Mouse (Mus musculus) lung, postnatal 25 days (tissue): Measurements from ENCODE around the gene Hmgb1.

Experiments used
- DNase-seq: peaks from one replicate; pipeline ENCODE4 v3.0.0; 2022; ENCODE audit warnings: low spot score

Hmgb1 gene

DNA sequence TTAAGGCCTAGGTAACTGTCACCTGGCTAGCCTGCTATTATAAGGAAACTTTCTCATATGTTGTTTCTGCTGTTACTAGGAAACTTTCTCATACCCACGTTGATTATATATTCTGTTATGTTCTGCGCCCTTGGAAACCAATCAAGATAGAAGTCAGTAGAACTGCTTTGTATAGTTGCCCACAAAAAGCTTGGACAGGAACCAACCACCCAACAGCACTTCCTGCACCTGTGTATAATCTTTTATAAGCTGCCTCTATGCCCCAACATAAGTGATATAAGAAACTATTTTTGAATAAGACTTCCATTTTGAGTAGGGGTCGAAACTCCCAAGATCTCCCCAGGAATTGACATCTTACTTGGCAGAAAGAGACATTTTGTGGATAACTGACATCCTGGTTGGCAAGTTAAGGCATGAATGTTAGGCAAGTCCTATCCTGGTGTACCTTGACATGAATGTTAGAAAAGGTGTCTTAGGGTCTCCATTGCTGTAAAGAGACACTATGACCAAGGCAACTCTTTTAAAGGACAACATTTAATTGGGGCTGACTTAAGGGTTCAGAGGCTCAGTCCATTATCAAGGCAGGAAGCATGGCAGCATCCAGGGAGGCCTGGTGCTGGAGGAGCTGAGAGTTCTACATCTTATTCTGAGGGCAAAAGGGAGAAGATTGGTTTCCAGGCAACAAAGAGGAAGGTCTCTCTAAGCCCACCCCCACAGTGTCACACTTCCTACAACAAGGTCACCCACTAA lies 166.4 kb downstream of the Hmgb1 start:
- DNase-seq = peak; percentile 56

DNA sequence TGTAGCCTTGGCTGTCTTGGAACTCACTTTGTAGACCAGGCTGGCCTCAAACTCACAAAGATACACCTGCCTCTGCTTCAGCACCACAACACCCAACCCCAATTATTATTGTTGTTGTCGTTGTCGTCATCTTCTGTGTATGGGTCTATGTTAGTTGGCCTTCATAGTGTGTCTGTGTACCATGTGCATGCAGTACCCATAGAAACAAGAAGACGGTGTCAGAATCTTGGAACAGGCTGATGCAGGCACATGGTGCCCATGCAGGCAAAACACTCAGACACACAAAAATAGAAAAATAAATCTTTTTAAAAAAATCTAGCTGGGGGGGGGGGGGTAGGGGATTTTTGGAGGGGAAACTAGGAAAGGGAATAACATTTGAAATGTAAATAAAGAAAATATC lies 167.1 kb downstream of the Hmgb1 start:
- DNase-seq = no peak

DNA sequence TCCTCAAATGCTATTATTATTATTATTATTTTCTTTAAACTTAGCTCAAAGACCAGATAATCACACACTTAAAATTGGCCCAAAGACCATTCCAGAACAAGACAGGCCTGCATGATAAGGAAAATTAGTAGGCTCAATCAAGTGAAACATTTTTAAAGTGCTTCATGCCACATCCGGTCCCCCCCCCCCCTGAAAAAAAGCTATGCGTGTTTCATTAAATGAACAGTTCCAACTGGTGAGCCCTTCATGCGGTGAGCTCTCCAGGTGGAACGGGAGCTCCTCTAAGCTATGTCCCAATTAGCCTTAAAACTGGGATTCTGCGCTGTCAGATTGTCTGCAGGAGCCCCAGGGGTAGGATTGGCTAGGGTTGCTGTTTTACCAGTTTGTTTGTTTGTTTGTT lies 168.0 kb downstream of the Hmgb1 start:
- DNase-seq = no peak

DNA sequence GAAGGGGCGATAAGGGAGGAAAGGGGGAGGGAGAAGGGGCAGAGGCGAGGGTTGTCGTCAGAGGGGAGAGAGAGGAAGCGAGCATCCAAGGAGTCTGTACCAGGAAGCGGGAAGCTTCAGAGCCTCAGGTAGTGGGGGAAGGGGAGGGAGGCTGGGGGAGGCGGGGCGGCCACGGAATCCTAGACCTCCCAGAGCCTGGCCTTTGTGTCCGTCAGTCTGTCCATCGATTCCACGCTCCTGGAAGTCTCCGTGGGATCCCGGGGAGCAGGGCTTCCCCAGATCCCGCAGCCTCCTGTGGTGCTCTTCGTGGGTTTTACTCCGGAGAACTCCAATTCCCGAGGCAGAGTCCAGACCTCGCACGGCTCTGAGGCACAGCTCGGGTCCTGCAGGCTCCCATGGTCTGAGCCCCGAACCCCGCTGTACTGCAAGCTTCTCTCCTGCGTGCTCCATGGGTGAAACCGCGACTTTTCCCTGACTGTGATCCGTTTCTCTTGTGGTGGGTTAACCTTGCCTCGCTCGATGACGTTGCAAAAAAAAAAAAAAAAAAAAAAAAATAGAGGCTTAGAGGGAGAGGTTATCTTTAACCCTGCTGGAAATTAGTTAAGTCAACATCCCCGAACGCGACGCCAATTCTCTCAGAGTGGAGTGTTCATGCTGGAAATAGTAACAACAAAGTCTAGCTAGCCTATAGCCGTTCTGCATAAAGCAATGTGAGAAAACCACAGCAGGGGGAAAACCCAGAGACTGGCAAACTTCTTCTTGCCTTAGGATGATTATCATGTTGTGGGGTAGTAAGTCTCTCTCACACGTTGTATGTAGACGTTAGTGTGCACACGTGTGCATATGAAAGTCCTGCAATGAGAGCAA lies 168.7 kb downstream of the Hmgb1 start:
- no peak for DNase-seq

DNA sequence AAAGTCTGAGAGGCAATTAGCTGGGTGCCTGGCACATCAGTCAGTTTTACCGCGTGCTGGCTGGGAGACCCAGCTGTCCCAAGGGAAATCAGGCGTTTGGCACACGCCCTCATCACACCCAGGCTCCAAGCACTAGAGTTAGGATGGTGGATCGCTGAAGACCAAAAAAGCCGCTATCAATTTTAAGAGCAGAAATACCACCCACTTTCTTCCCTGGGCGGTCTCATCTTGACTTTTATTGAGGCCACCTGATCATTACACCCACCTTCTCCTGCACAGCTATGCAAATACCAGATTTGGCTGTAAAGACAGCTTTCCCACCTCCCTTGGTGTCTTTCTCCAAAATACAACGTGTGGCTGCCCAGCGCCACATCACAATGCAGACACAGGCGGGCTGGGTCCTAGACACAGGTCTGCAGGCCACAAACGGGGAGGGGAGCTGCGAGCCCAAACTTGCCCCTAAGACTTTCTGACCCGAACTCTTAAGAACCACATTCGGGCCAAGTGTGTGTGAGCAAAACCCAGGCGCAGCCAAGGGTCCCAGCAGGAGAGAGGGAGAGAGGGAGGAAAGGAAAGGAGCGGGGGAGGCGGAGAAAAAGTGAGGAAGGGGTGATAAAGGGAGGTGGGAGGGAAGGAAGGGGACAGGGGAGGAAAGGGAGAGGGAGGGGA lies 169.6 kb downstream of the Hmgb1 start:
- DNase-seq = no peak

DNA sequence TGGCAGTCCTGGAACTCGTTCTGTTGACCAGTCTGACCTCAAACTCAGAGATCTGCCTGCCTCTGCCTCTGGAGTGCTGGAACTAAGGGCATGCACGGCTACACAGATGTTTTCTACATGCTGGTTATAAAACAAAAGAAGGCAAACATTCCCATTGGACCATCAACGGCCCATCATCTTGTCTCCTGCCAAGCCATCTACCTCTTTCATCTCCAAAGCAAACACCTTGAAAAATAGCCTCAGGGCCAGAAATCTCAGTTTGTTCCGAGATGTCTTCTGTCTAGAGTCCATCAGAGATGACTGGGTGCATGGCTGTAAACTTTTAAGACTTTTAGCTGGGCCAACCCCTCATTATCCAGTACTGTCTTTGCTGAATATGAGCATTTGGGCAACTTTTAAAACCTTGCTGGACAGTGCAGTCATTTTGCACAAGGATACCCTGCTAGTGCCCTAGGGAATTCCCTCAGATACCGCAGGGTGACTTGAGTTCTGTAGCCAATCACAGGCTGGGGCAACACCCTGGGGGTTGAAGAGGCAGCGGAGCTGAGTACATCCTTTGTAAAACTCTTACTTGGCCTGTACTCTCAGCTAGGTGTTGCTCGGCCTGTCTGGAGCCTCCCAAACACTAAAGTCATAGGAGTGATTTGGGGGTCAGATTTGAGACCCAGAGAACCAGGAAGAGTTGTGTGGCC lies 170.3 kb downstream of the Hmgb1 start:
- DNase-seq = no peak

DNA sequence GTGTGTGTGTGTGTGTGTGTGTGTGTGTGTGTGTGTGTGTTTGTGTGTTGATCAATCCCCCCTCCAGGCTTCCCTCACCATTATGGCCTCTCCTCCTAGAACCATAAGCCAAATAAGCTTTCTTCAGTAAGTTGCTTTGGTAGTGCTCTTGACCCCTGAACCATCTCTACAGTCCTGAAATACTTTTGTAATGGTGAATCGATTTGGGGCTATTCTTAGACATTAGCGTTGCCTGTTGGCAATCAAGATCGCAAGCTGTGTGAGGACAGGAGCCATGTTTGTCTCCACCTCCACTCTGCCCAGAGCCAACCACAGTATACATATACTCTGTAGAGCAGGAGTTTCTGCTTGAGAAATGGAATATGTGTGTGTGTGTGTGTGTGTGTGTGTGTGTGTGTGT lies 175.2 kb downstream of the Hmgb1 start:
- DNase-seq = no peak

DNA sequence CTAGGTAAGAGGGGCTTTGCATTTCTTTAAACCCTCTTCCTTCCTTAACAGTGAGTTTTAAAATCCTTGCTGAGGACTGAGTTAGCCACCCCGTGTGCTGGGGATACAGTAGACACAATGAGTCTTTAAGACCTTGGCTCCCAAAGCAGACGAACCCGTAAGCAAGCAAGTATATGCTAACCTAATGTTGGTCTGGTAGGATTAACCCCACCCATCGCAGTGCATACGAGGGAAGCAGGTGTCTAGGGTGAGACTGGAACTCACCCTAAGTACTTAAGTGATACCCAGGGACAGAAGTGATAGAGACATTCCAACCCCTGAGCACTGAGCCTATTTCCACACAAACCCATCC lies 177.0 kb downstream of the Hmgb1 start:
- DNase-seq = no peak

DNA sequence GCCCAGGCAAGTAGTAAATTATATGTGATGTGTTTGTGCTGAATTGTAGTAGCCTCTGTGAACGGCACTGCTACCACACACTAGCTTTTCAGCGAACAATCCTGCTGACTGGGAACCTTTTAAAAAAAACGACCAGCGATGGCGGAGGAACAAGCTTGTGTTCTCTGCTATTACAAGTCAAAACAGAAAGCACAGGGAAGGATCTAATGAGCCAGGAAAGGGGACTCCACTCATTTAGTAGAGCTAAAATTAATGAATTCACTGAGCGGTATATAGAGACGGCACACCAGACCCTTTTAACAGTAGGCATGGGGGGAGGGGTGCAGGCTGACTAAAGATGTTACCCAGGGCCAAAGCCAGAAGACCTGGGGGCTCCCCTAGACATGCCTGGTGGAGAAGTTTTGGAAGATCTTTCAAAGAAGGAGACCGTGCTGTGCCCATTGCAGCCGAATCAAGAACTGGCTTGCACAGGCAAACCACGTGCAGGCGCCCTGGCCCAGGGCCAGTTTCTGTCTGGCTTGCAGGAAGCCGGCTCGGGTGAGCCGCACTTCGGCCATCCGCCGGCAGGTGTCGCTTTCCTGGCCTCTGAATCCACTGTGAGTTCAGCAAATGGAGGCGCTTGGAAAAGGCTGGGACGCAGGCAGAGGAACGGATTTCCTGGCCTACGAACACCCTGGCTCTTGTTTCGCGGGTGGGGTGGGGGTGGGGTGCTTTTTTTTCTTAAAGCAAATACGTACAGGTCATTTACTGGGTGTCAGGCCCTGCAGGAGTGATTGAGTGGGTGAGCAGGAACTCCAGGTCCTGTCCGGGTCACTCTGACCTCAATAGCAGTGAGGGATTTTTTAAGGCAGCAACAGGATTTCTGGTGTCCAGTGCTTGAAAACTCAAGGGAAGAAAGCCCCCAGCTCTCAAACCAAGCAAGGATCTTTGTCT lies 177.7 kb downstream of the Hmgb1 start:
- peak; percentile 99 for DNase-seq

DNA sequence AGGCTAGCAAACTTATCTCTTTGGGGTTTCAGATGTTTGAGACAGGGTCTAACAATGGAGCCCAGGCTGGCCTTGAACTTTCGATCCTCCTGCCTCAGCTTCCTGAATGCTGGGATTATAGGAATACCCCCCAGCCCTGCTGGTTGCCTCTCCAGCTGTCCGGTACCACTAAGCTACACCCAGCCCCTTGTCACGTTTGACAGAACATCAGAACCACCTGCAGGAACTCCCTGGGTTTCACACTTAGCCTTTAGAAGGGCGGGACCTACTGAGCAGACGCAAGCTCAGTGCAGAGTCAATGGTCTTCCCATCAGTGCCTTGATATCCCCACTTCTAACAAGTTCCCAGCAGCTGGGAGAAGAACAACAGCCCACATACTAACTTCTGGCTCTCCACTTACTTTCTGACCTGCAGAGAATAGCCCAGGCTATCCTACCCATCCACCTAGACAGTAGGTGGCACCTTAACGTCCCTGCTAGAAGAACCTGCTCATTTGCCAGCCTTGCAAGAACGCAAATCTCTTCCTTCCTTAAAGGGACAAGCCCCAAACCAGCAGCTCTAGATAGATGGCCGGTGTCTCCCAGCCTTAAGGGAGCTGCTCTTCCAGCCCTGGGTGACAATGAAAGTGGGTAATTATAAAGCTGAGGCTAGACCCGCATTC lies 178.5 kb downstream of the Hmgb1 start:
- no peak for DNase-seq

DNA sequence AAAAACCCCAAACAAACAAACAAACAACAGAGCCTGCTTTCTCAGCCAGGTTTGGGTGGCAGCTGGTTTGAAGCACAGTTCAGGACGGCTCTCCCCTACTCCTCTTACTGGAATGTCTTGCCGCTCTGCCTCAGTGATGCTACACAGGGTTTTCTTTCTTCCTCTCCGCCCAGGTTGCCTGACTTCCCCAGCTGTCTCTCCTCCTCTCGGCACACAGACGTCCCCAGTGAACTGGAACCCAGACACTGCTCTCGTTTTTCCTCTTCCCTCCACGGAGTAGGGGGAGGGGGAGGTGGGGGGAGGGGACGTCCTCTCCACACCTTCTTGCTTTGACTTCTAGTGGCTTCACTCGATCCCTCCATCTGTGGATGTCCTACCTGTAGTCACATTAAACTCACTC lies 179.2 kb downstream of the Hmgb1 start:
- no peak for DNase-seq

DNA sequence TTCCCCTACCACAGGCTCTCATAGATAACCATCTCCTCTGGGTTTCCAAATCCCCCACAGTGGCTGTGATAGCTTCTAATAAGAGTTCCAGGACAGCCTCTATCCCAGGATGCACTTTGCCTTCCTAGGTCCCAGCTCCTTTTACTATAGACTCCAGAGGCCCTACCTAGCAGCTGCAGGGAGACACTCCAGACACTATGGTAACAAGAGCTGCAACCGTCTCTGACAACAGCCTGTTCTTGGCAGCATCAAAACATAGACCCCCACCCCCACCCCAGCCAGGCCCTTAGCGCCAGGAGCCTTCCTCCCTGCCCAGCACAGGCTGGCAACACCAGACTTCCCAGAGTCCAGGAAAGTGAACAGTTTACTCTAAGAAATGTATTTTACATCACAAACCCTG lies 181.2 kb downstream of the Hmgb1 start:
- no peak for DNase-seq

DNA sequence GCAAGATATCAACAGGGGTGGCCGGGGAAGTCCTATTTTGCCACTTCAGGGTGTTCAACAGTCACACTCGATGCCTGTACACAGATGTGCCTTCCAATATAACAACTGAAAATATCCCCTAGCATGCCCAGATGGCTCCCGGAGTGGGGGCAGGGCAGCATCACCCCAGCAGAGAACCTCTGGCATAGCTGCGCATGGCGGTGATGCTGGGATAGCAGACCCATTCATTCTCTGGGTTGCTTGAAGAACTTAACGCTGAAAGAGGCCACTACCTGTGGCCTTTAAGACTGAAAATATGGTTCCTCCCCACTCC lies 181.5 kb downstream of the Hmgb1 start:
- no peak for DNase-seq

DNA sequence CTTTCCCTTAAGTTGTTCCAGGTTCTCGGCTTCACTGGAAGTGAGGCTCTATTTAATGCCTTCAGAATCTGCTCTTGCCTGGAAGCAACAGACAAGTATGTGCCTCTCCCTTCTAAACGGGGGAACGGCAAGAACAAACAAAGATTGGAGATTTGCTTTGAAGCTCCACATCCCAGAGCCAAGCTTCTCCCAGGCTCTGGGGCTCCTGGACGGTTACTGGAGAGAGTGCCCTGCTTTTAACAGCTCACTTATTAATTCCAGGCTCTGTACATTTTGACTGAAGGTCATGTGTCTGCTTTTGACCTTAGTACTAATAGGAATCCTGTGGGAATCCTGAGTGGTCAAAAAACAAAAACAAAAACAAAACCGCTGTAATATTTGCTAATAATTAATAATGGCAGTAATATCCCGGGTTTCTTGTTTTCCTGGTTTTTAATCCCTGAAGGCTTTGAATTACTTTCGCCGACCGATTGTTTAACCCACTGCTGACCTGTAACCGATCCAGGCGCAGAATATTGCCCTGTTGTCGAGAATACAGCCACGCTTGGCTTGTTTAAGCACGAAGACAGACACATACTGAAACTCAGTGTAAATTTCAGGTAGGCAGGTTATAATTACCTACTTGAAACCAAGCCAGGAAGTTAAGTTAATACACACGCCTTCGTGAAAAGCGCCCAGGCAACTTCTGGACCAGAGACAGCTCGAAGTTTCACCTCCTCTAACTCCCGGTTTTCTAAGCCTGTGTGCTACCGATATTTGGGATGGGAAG lies 182.1 kb downstream of the Hmgb1 start:
- DNase-seq = no peak

DNA sequence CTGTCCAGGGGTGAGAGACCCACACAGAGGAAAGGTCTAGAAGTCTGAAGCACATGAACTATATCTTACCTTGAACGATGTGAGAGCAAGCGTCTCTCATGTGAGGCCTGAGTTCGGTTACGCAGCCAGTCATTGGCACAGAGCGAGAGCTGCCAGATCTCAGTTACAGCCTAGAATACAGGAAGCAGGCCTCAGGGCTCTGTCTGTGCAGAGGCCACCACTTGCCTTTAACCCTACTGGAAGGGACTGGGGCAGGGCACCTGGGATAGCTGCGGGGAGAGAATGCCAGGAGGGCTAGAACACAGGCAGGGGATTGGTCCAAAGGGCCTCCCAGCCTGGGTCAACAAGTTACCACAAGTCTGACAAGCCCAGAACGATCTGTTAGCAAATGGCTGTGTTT lies 184.5 kb downstream of the Hmgb1 start:
- DNase-seq = no peak

DNA sequence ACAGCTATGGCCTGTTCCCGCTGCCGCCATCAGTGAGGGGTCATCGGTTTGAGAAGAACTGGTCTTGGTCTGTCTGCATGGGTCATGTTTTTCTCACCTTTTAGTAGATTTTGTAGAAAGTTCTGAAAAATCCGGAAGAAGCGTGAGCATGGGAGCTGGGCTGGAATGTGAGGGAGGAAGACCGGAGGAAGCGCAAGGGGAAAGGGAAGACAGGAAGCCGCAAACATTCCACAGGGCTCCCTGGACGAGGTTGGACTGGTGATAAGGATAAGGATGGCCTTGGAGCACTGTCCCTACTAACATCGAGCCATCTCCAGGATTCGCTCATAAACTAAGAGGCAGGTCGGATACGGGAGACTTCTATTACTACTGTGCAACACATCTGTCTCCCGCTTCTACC lies 185.8 kb downstream of the Hmgb1 start:
- no peak for DNase-seq

DNA sequence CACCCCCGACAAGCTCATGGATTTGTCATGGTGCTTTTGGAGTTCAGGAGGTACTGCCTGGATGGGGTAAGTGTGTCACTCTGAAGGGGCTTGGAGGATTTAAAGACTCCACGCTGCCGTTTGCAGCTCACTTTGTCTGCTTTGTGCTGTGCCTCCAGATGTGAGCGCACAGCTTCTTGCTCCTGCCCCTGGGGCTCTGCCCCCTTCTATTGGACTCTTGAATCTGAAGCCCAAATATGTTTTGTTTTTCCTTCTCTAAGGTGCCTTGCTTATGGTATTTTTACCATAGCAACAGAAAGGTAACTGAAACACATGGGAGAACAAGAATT lies 187.6 kb downstream of the Hmgb1 start:
- DNase-seq = no peak
